Mouse (Mus musculus) left cerebral cortex, adult 11 months (tissue): ENCODE data around the gene Oaz3.

ENCODE experiments used
- DNase-seq: peaks from one replicate; pipeline ENCODE4 v3.0.0; 2022; ENCODE audit warnings: low spot score

Oaz3 gene

GRCm38 (mm10) chr3:94443597-94443964 is at the start of gene Oaz3:
TSS of gene Oaz3 (minus strand) at chr3:94443915.
- DNase-seq: no peak

- DNase-seq: no peak
Observed at GRCm38 (mm10) chr3:94487581-94487980, 43.9 kb upstream of the Oaz3 start.

GRCm38 (mm10) chr3:94485922-94486321 is 42.2 kb upstream of the Oaz3 start:
- no peak for DNase-seq

GRCm38 (mm10) chr3:94483790-94484439 is 40.2 kb upstream of the Oaz3 start:
- DNase-seq: peak; percentile 96

GRCm38 (mm10) chr3:94482764-94483385 is 39.2 kb upstream of the Oaz3 start:
- no peak for DNase-seq

GRCm38 (mm10) chr3:94481429-94481828 is 37.7 kb upstream of the Oaz3 start:
- no peak for DNase-seq

GRCm38 (mm10) chr3:94480291-94480884 is 36.7 kb upstream of the Oaz3 start, which contains the start of gene Riiad1:
TSS of gene Riiad1 (minus strand) at chr3:94480341.
- no peak for DNase-seq

GRCm38 (mm10) chr3:94479564-94479963 is 35.8 kb upstream of the Oaz3 start:
- no peak for DNase-seq

GRCm38 (mm10) chr3:94478591-94479169 is 35.0 kb upstream of the Oaz3 start:
- no peak for DNase-seq

GRCm38 (mm10) chr3:94477981-94478422 is 34.3 kb upstream of the Oaz3 start, which contains the start of gene Celf3:
TSS of gene Celf3 (plus strand) at chr3:94478295.
- peak; percentile 76 for DNase-seq

GRCm38 (mm10) chr3:94477444-94477843 is 33.7 kb upstream of the Oaz3 start:
- DNase-seq: peak; percentile 71

- DNase-seq: no peak
Observed at GRCm38 (mm10) chr3:94476301-94477035, 32.8 kb upstream of the Oaz3 start.

GRCm38 (mm10) chr3:94473567-94474232 is 30.0 kb upstream of the Oaz3 start:
- no peak for DNase-seq

GRCm38 (mm10) chr3:94473115-94473505 is 29.4 kb upstream of the Oaz3 start:
- DNase-seq: no peak

GRCm38 (mm10) chr3:94472447-94473114 is 28.9 kb upstream of the Oaz3 start:
- DNase-seq: no peak

- DNase-seq: no peak
Observed at GRCm38 (mm10) chr3:94468931-94469330, 25.2 kb upstream of the Oaz3 start.

- no peak for DNase-seq
Observed at GRCm38 (mm10) chr3:94465632-94466430, 22.1 kb upstream of the Oaz3 start.

- no peak for DNase-seq
Observed at GRCm38 (mm10) chr3:94463926-94464578, 20.3 kb upstream of the Oaz3 start.

GRCm38 (mm10) chr3:94459834-94460233 is 16.1 kb upstream of the Oaz3 start:
- no peak for DNase-seq

GRCm38 (mm10) chr3:94457055-94457454 is 13.3 kb upstream of the Oaz3 start:
- DNase-seq: no peak
